In genomic region chr7:79970336-79970735, GRCm38 (mm10) we compare ENCODE assay signal across 25 mouse cellular contexts.
"Had no signal": no experiment of that assay in that cellular context is flagged by ENCODE, and none has a peak within 500 bp of the region (broad histone marks: within the 10 kb centered on the region; RNA-seq: fewer than 3 reads in every experiment).

No protein-coding gene starts in this region.

- H3K9ac ChIP-seq: heart, embryonic 13.5 days; heart, embryonic 15.5 days; hindbrain, embryonic 13.5 days; hindbrain, embryonic 15.5 days; kidney, embryonic 15.5 days; limb, embryonic 13.5 days; limb, embryonic 15.5 days; liver, embryonic 12.5 days; liver, embryonic 14.5 days had no signal

- H3K36me3 ChIP-seq: heart, embryonic 13.5 days; heart, embryonic 15.5 days; hindbrain, embryonic 13.5 days; hindbrain, embryonic 15.5 days; kidney, embryonic 15.5 days; limb, embryonic 13.5 days; limb, embryonic 15.5 days; liver, embryonic 12.5 days had no signal

- H3K27me3 ChIP-seq: heart, embryonic 13.5 days; heart, embryonic 15.5 days; hindbrain, embryonic 13.5 days; hindbrain, embryonic 15.5 days; kidney, embryonic 15.5 days; limb, embryonic 13.5 days; limb, embryonic 15.5 days; liver, embryonic 12.5 days had no signal

- DNase-seq: gastrocnemius, postnatal 14 days; gastrocnemius, postnatal 36 days; heart, adult 11 months; heart, adult 2 months; heart, postnatal 14 days; heart, postnatal 36 days; kidney, adult 11 months; kidney, adult 2 months; kidney, adult 9 months; kidney, postnatal 14 days; kidney, postnatal 36 days; layer of hippocampus, adult 9-11 months; layer of hippocampus, postnatal 36 days; left cerebral cortex, postnatal 4 days had no signal

- H3K4me3 ChIP-seq: heart, adult 2 months; heart, embryonic 13.5 days; heart, embryonic 15.5 days; hindbrain, embryonic 13.5 days; hindbrain, embryonic 15.5 days; kidney, embryonic 15.5 days; limb, embryonic 13.5 days; limb, embryonic 15.5 days; liver, embryonic 12.5 days had no signal

- H3K4me1 ChIP-seq: heart, embryonic 13.5 days; heart, embryonic 15.5 days; hindbrain, embryonic 13.5 days; hindbrain, embryonic 15.5 days; kidney, embryonic 15.5 days; limb, embryonic 13.5 days; limb, embryonic 15.5 days; liver, embryonic 12.5 days had no signal

- H3K27ac ChIP-seq: heart, adult 2 months; heart, embryonic 13.5 days; heart, embryonic 15.5 days; hindbrain, embryonic 13.5 days; hindbrain, embryonic 15.5 days; hindbrain, postnatal 0 days; kidney, embryonic 15.5 days; kidney, postnatal 0 days; limb, embryonic 13.5 days; limb, embryonic 15.5 days; liver, embryonic 12.5 days; liver, embryonic 14.5 days had no signal

- H3K9me3 ChIP-seq: heart, embryonic 13.5 days; heart, embryonic 15.5 days; hindbrain, embryonic 13.5 days; hindbrain, embryonic 15.5 days; kidney, embryonic 15.5 days; limb, embryonic 13.5 days; limb, embryonic 15.5 days; liver, embryonic 12.5 days had no signal
